Mouse (Mus musculus) megakaryocyte, adult 5-6 weeks (primary cell): ENCODE measurements around the gene Pafah1b2. TPM values are rescaled to one million over a fixed set of nuclear protein-coding genes. Genes with fewer than 3 reads are reported as not detected.
A peak's percentile ranks its signal among the peaks of the same experiment; 100 is the strongest.

Experiments
- ATAC-seq: 2 replicates; pipeline ENCODE4 v1.8.0; 2016; ENCODE audit warnings: mild to moderate bottlenecking, inconsistent platforms; ENCODE audit not compliant: poor library complexity, severe bottlenecking
- total RNA-seq, 2 experiments: library from RNA; stranded (forward) in 1 of 2; stranded (reverse) in 1 of 2; fragments of 153-499, 151-499 nt in 1 of 2; fragments of 221-1000, 200-1000 nt in 1 of 2; gene quantifications; 2 replicates each; pipeline versions ENCODE4 v1.2.3 to v1.2.4; 2015 to 2017

Pafah1b2 gene
- total RNA-seq, 2 experiments from 2014 or later = 44.4 to 73.9 TPM

- ATAC-seq = peak; percentile 90
Measured at GRCm38 (mm10) chr9:45944506-45945400, 67.7 kb downstream of the Pafah1b2 start.

GRCm38 (mm10) chr9:45943628-45944505 lies 68.6 kb downstream of the Pafah1b2 start:
- 0 out of 2 replicates have a peak, but pooled peaks have one; percentile 14 for ATAC-seq

- ATAC-seq = no peak
Measured at GRCm38 (mm10) chr9:45942916-45943315, 69.6 kb downstream of the Pafah1b2 start.

- no peak for ATAC-seq
Measured at GRCm38 (mm10) chr9:45942464-45942863, 70.0 kb downstream of the Pafah1b2 start.

- no peak for ATAC-seq
Measured at GRCm38 (mm10) chr9:45941329-45941888, 71.1 kb downstream of the Pafah1b2 start.

GRCm38 (mm10) chr9:45939794-45940193 lies 72.7 kb downstream of the Pafah1b2 start:
- no peak for ATAC-seq

GRCm38 (mm10) chr9:45938952-45939637 lies 73.4 kb downstream of the Pafah1b2 start:
- ATAC-seq = no peak

GRCm38 (mm10) chr9:45938088-45938487 lies 74.4 kb downstream of the Pafah1b2 start:
- ATAC-seq = no peak

- peak; percentile 81 for ATAC-seq
Measured at GRCm38 (mm10) chr9:45936883-45937282, 75.6 kb downstream of the Pafah1b2 start.

GRCm38 (mm10) chr9:45935628-45936210 lies 76.8 kb downstream of the Pafah1b2 start, which contains the start of gene Tagln:
TSS of gene Tagln (minus strand) at chr9:45936058.
- no peak for ATAC-seq

- no peak for ATAC-seq
Measured at GRCm38 (mm10) chr9:45932571-45933415, 79.7 kb downstream of the Pafah1b2 start.

- no peak for ATAC-seq
Measured at GRCm38 (mm10) chr9:45931958-45932357, 80.5 kb downstream of the Pafah1b2 start.

- no peak for ATAC-seq
Measured at GRCm38 (mm10) chr9:45929285-45929684, 83.2 kb downstream of the Pafah1b2 start.

- ATAC-seq = no peak
Measured at GRCm38 (mm10) chr9:45919895-45920294, 92.6 kb downstream of the Pafah1b2 start.

GRCm38 (mm10) chr9:45917041-45917934 lies 95.2 kb downstream of the Pafah1b2 start:
- no peak for ATAC-seq

GRCm38 (mm10) chr9:45915659-45916058 lies 96.8 kb downstream of the Pafah1b2 start:
- no peak for ATAC-seq
